9 mouse cellular contexts compared by ENCODE assay signal in genomic region chr7:144940585-144940984, GRCm38 (mm10). TPM values are rescaled to one million over a fixed set of nuclear protein-coding genes. Genes with fewer than 3 reads are reported as not detected.
DNase-seq lines count a peak whose midpoint lies in the region; ATAC-seq and TF ChIP-seq lines count a peak whose summit lies in the region.
"Had no signal": no experiment of that assay in that cellular context is flagged by ENCODE, and none has a peak within 500 bp of the region (broad histone marks: within the 10 kb centered on the region; RNA-seq: fewer than 3 reads in every experiment).

No protein-coding gene starts in this region.

- H3K79me2 ChIP-seq in heart, adult 2 months (replicated peaks; ENCODE audit: control insufficient read depth, insufficient read depth, low read length): no peaks in the 10 kb centered on the region

- WGBS in heart, adult 2 months: 7% methylated on average over 11 of the region's 11 CpGs
- WGBS in hindbrain, embryonic 10.5 days: under 1% methylated on average over 11 of the region's 11 CpGs
- WGBS in midbrain, embryonic 10.5 days: under 1% methylated on average over 11 of the region's 11 CpGs

- no peaks in the 10 kb centered on the region for H3K9me3 ChIP-seq in hindbrain, embryonic 10.5 days
- H3K9me3 ChIP-seq in midbrain, embryonic 10.5 days (replicated peaks): no peaks in the 10 kb centered on the region

- H3K4me3 ChIP-seq in heart, adult 2 months: peak overlapping the region; percentile 76
- H3K4me3 ChIP-seq in hindbrain, embryonic 10.5 days: peak overlapping the region; percentile 86
- H3K4me3 ChIP-seq in midbrain, embryonic 10.5 days: peak overlapping the region; percentile 83

- TF ChIP-seq CTCF in heart, adult 2 months (IDR thresholded peaks at IDR 0.05): no peak

- no peak for ATAC-seq in CD4-positive, CD25-positive, alpha-beta regulatory T cell, adult 4 months

- intact Hi-C loops in heart, adult 2 months (cut with DNase I): no loop called here
- intact Hi-C loops in heart, postnatal 10 days (cut with DNase I): loop anchor here (2.0 kb wide), 1 partner anchor 90 kb away; no protein-coding TSS in a partner anchor

- no peak for TF ChIP-seq EP300 in heart, adult 2 months (IDR thresholded peaks at IDR 0.05; ENCODE audit: insufficient read depth, low read depth, low read length)

- no peak overlapping the region; the same call in 1 of the 2 replicates for H3K27ac ChIP-seq in heart, adult 2 months
- H3K27ac ChIP-seq in hindbrain, embryonic 10.5 days: peak overlapping the region; percentile 97
- peak overlapping the region; percentile 98 for H3K27ac ChIP-seq in midbrain, embryonic 10.5 days (replicated peaks)

- no peak for DNase-seq in heart, adult 2 months
- DNase-seq in heart, postnatal 10 days: no peak
- peak; percentile 46 for DNase-seq in ES-CJ7 (ENCODE audit: low read depth, low spot score)
- DNase-seq in hindbrain, embryonic 10.5 days (ENCODE audit: low spot score): no peak
- no peak for DNase-seq in midbrain, embryonic 10.5 days (ENCODE audit: low spot score)
- no peak for DNase-seq in urinary bladder, postnatal 25 days (ENCODE audit: low spot score)
- DNase-seq in retina, embryonic 14.5 days (ENCODE audit: low spot score): no peak

- no peak overlapping the region for H3K9ac ChIP-seq in heart, adult 2 months (ENCODE audit: low read depth, low read length)

- H3K4me1 ChIP-seq in heart, adult 2 months (ENCODE audit: control insufficient read depth, insufficient read depth, low read length): peaks cover 5% of the 10 kb centered on the region
- peaks cover 76% of the 10 kb centered on the region for H3K4me1 ChIP-seq in hindbrain, embryonic 10.5 days (replicated peaks)
- peaks cover 79% of the 10 kb centered on the region for H3K4me1 ChIP-seq in midbrain, embryonic 10.5 days

- no peaks in the 10 kb centered on the region for H3K27me3 ChIP-seq in heart, adult 2 months (ENCODE audit: control insufficient read depth, insufficient read depth, low read length)
- peaks cover 21% of the 10 kb centered on the region for H3K27me3 ChIP-seq in hindbrain, embryonic 10.5 days (ENCODE audit: insufficient read depth, poor library complexity, severe bottlenecking)
- peaks cover 56% of the 10 kb centered on the region for H3K27me3 ChIP-seq in midbrain, embryonic 10.5 days (ENCODE audit: low read depth, poor library complexity, severe bottlenecking)

- no peaks in the 10 kb centered on the region for H3K36me3 ChIP-seq in heart, adult 2 months (ENCODE audit: control insufficient read depth, insufficient read depth, low read length)
- H3K36me3 ChIP-seq in hindbrain, embryonic 10.5 days: peaks cover 24% of the 10 kb centered on the region
- H3K36me3 ChIP-seq in midbrain, embryonic 10.5 days: peaks cover 24% of the 10 kb centered on the region

- TF ChIP-seq POLR2A in heart, adult 2 months (IDR thresholded peaks at IDR 0.05; ENCODE audit: insufficient read depth, low read depth, low read length): no peak

RNA-seq across cellular contexts. Expression of gene Ccnd1, which starts 0.9 kb away (rescaled TPM):
- 10 to 100 TPM; 28.3 to 43.6 TPM for total RNA-seq in heart, adult 2 months (2021)
- 27.3 and 31.4 TPM in 2 replicates for polyA plus RNA-seq in heart, adult 2 months (2012; rRNA removed)
- 100 to 1,000 TPM in 1 of 2 experiments, 10 to 100 TPM in 1; 89.8 to 102 TPM for total RNA-seq in heart, postnatal 10 days (2021)
- polyA plus RNA-seq in hindbrain, embryonic 10.5 days (2016; fragmentation: Nextera tagmentation; extraction: Ambion mirVana): 166 and 220 TPM in 2 replicates
- 238 and 258 TPM in 2 replicates for polyA plus RNA-seq in midbrain, embryonic 10.5 days (2016; fragmentation: Nextera tagmentation; extraction: Ambion mirVana)
- polyA plus RNA-seq in CD4-positive, CD25-positive, alpha-beta regulatory T cell, adult 4 months (2017; shearing (Covaris generic)): under 1 TPM; 0.83 to 0.87 TPM

RNA-seq across cellular contexts. Expression of gene LTO1, which starts 25.7 kb away (rescaled TPM):
- 10 to 100 TPM; 12.5 to 13.1 TPM for total RNA-seq in heart, adult 2 months (2021)
- polyA plus RNA-seq in heart, adult 2 months (2012; rRNA removed): 12.1 and 15.7 TPM in 2 replicates
- total RNA-seq in heart, postnatal 10 days (2021): 10 to 100 TPM; 13.6 to 16.2 TPM
- 30.5 and 33.0 TPM in 2 replicates for polyA plus RNA-seq in hindbrain, embryonic 10.5 days (2016; fragmentation: Nextera tagmentation; extraction: Ambion mirVana)
- polyA plus RNA-seq in midbrain, embryonic 10.5 days (2016; fragmentation: Nextera tagmentation; extraction: Ambion mirVana): 30.7 and 34.4 TPM in 2 replicates
- polyA plus RNA-seq in CD4-positive, CD25-positive, alpha-beta regulatory T cell, adult 4 months (2017; shearing (Covaris generic)): 10 to 100 TPM; 39.4 to 48.0 TPM

RNA-seq across cellular contexts. Expression of gene Fgf15, which starts 44.3 kb away (rescaled TPM):
- not detected for total RNA-seq in heart, adult 2 months (2021)
- polyA plus RNA-seq in heart, adult 2 months (2012; rRNA removed): not detected in 2 replicates
- not detected for total RNA-seq in heart, postnatal 10 days (2021)
- polyA plus RNA-seq in hindbrain, embryonic 10.5 days (2016; fragmentation: Nextera tagmentation; extraction: Ambion mirVana): 43.4 and 55.3 TPM in 2 replicates
- 96.3 and 110 TPM in 2 replicates for polyA plus RNA-seq in midbrain, embryonic 10.5 days (2016; fragmentation: Nextera tagmentation; extraction: Ambion mirVana)
- polyA plus RNA-seq in CD4-positive, CD25-positive, alpha-beta regulatory T cell, adult 4 months (2017; shearing (Covaris generic)): not detected
- total RNA-seq: layer of hippocampus, postnatal 25 days had no signal

Comparison
In these comparisons a context has a peak if more than half of its experiments do, and no peak if none do; other contexts are left out.
1. RNA of gene Ccnd1, which starts 0.9 kb away (polyA plus RNA-seq): 238 to 258 TPM in midbrain, embryonic 10.5 days, 166 to 220 TPM in hindbrain, embryonic 10.5 days and 27.3 to 31.4 TPM in heart, adult 2 months; 0.83 to 0.87 TPM in CD4-positive, CD25-positive, alpha-beta regulatory T cell, adult 4 months; every median in the first group is over 10 times any median in the second.
2. RNA of gene Fgf15, which starts 44.3 kb away (polyA plus RNA-seq): 96.3 to 110 TPM in midbrain, embryonic 10.5 days and 43.4 to 55.3 TPM in hindbrain, embryonic 10.5 days; not detected in heart, adult 2 months and not detected in CD4-positive, CD25-positive, alpha-beta regulatory T cell, adult 4 months; every median in the first group is over 10 times any median in the second.
3. Peak in every context shown above with its lines, with median percentiles within 50 percentile points of each other: H3K4me3 ChIP-seq.